25 mouse cellular contexts compared by ENCODE assay signal in genomic region chr2:9792381-9792780, GRCm38 (mm10).
DNase-seq lines count a peak whose midpoint lies in the region; ATAC-seq and TF ChIP-seq lines count a peak whose summit lies in the region.
"Had no signal": no experiment of that assay in that cellular context is flagged by ENCODE, and none has a peak within 500 bp of the region (broad histone marks: within the 10 kb centered on the region; RNA-seq: fewer than 3 reads in every experiment).

No protein-coding gene starts in this region.

- no peak for ATAC-seq in liver, embryonic 11.5 days (replicated peaks; ENCODE audit: low FRiP score)
- no peak for ATAC-seq in liver, postnatal 0 days
- ATAC-seq: activated CD4-positive, CD25-positive, alpha-beta regulatory T cell, adult 4 months; forebrain, embryonic 13.5 days; forebrain, embryonic 15.5 days; forebrain, postnatal 0 days; Patski had no signal

- H3ac ChIP-seq in myocyte (ENCODE audit: control insufficient read depth, insufficient read length): no peak overlapping the region

- no peak for TF ChIP-seq EP300 in liver, postnatal 0 days (IDR thresholded peaks at IDR 0.05; ENCODE audit: low read depth)

- no peaks in the 10 kb centered on the region for H3K79me2 ChIP-seq in myocyte (ENCODE audit: control insufficient read depth, insufficient read depth)

- no peak overlapping the region for H3K27ac ChIP-seq in liver, embryonic 11.5 days (ENCODE audit: low read depth, low read length)
- H3K27ac ChIP-seq in liver, postnatal 0 days (ENCODE audit: low read depth): no peak overlapping the region
- peak overlapping the region; percentile 88 for H3K27ac ChIP-seq in embryonic fibroblast, embryonic 13.5 days (ENCODE audit: insufficient read depth, low read length)
- H3K27ac ChIP-seq: embryonic facial prominence, embryonic 10.5 days; embryonic facial prominence, embryonic 12.5 days; forebrain, embryonic 13.5 days; forebrain, embryonic 15.5 days had no signal

- H3K9me3 ChIP-seq in liver, embryonic 11.5 days (ENCODE audit: control insufficient read depth, low read length): no peaks in the 10 kb centered on the region
- no peaks in the 10 kb centered on the region for H3K9me3 ChIP-seq in liver, postnatal 0 days (ENCODE audit: low read length)
- H3K9me3 ChIP-seq: embryonic facial prominence, embryonic 10.5 days; embryonic facial prominence, embryonic 12.5 days; forebrain, embryonic 13.5 days; forebrain, embryonic 15.5 days had no signal

- H3K4me1 ChIP-seq in liver, embryonic 11.5 days (replicated peaks; ENCODE audit: control insufficient read depth, insufficient read depth, low read length): no peaks in the 10 kb centered on the region
- no peaks in the 10 kb centered on the region for H3K4me1 ChIP-seq in liver, postnatal 0 days (ENCODE audit: insufficient read depth)
- H3K4me1 ChIP-seq in embryonic fibroblast, embryonic 13.5 days (ENCODE audit: control insufficient read depth, insufficient read depth, low read length): peaks cover 11% of the 10 kb centered on the region
- H3K4me1 ChIP-seq: embryonic facial prominence, embryonic 10.5 days; embryonic facial prominence, embryonic 12.5 days had no signal

- H3K36me3 ChIP-seq in liver, embryonic 11.5 days (ENCODE audit: control insufficient read depth, insufficient read depth, low read length): no peaks in the 10 kb centered on the region
- no peaks in the 10 kb centered on the region for H3K36me3 ChIP-seq in liver, postnatal 0 days (replicated peaks; ENCODE audit: insufficient read depth, low read length)
- H3K36me3 ChIP-seq in myocyte (ENCODE audit: control insufficient read depth, insufficient read depth): no peaks in the 10 kb centered on the region
- H3K36me3 ChIP-seq: embryonic facial prominence, embryonic 10.5 days; embryonic facial prominence, embryonic 12.5 days; forebrain, embryonic 15.5 days had no signal

- WGBS in liver, embryonic 11.5 days: 85% methylated on average over 1 of the region's 1 CpGs
- 75% methylated on average over 1 of the region's 1 CpGs for WGBS in liver, postnatal 0 days (ENCODE audit: insufficient replicate concordance)

- no peak overlapping the region for H3K4me3 ChIP-seq in liver, embryonic 11.5 days (ENCODE audit: low read depth, low read length)
- no peak overlapping the region for H3K4me3 ChIP-seq in liver, postnatal 0 days (ENCODE audit: low read depth, low read length)
- no peak overlapping the region for H3K4me3 ChIP-seq in embryonic fibroblast, embryonic 13.5 days (ENCODE audit: insufficient read depth, low read length)
- no peak overlapping the region for H3K4me3 ChIP-seq in myocyte
- H3K4me3 ChIP-seq: embryonic facial prominence, embryonic 10.5 days; embryonic facial prominence, embryonic 12.5 days; erythroblast, embryonic 14.5 days; forebrain, embryonic 13.5 days; forebrain, embryonic 15.5 days had no signal

- no peaks in the 10 kb centered on the region for H3K27me3 ChIP-seq in liver, embryonic 11.5 days (replicated peaks; ENCODE audit: control insufficient read depth, insufficient read depth, low read length)
- H3K27me3 ChIP-seq in liver, postnatal 0 days (ENCODE audit: insufficient read depth, low read length): no peaks in the 10 kb centered on the region
- H3K27me3 ChIP-seq in myocyte (ENCODE audit: control insufficient read depth, insufficient read depth, insufficient read length): no peaks in the 10 kb centered on the region
- H3K27me3 ChIP-seq: embryonic facial prominence, embryonic 12.5 days; forebrain, embryonic 13.5 days; forebrain, embryonic 15.5 days; Patski had no signal

- TF ChIP-seq CTCF in liver, postnatal 0 days (IDR thresholded peaks at IDR 0.05; ENCODE audit: low read depth): no peak
- TF ChIP-seq CTCF in embryonic fibroblast, embryonic 13.5 days (IDR thresholded peaks at IDR 0.05; ENCODE audit: borderline replicate concordance, insufficient read depth, low read length): no peak

- H3K4me2 ChIP-seq in liver, embryonic 11.5 days: no peak overlapping the region
- H3K4me2 ChIP-seq in liver, postnatal 0 days (ENCODE audit: low read depth, low read length): no peak overlapping the region
- H3K4me2 ChIP-seq in myocyte (ENCODE audit: low read depth): peak overlapping the region; percentile 56
- H3K4me2 ChIP-seq: embryonic facial prominence, embryonic 12.5 days; forebrain, embryonic 13.5 days; forebrain, embryonic 15.5 days had no signal

- TF ChIP-seq POLR2A in embryonic fibroblast, embryonic 13.5 days (IDR thresholded peaks at IDR 0.05; ENCODE audit: low read depth, low read length): no peak
- TF ChIP-seq POLR2A in myocyte (IDR thresholded peaks at IDR 0.05; ENCODE audit: insufficient read length, low read depth): no peak

- peak; percentile 2 for DNase-seq in liver, embryonic 11.5 days (ENCODE audit: low spot score)
- DNase-seq in liver, postnatal 0 days: no peak
- DNase-seq in CD4-positive helper T cell, adult 2 months (ENCODE audit: low read depth, low spot score): peak; percentile 10
- no peak for DNase-seq in frontal cortex, postnatal 36 days (ENCODE audit: low spot score in 2 of 2)
- no peak for DNase-seq in thymus, adult 18-20 months
- DNase-seq in retina, embryonic 14.5 days (ENCODE audit: low spot score): no peak
- DNase-seq: adrenal gland, adult 8-10 months; adrenal gland, postnatal 14 days; adrenal gland, postnatal 36 days; B cell, adult 2 months; cerebellum, adult 11-12 months; cerebellum, adult 2 months; cerebellum, adult 9-10 months; cerebellum, postnatal 10 days; cerebellum, postnatal 25 days; forebrain, postnatal 0 days had no signal

- H3K9ac ChIP-seq in liver, embryonic 11.5 days (ENCODE audit: low read depth, low read length): no peak overlapping the region
- H3K9ac ChIP-seq in liver, postnatal 0 days (replicated peaks): no peak overlapping the region
- H3K9ac ChIP-seq: embryonic facial prominence, embryonic 12.5 days; forebrain, embryonic 13.5 days; forebrain, embryonic 15.5 days; forebrain, postnatal 0 days had no signal

TF ChIP-seq in myocyte, 11 proteins besides CTCF, POLR2A, EP300 and RAD21:
- TF ChIP-seq MYOG (IDR thresholded peaks at IDR 0.05; ENCODE audit: control insufficient read depth in 1 of 3, insufficient read depth in 1 of 3, insufficient read length in 2 of 3, low read depth in 2 of 3): no peak
- no peak for TF ChIP-seq USF1 (IDR thresholded peaks at IDR 0.05; ENCODE audit: low read depth)
- TF ChIP-seq E2F4 (IDR thresholded peaks at IDR 0.05; ENCODE audit: insufficient read depth): no peak
- no peak for TF ChIP-seq MAX (IDR thresholded peaks at IDR 0.05; ENCODE audit: low read depth)
- TF ChIP-seq TCF3 (IDR thresholded peaks at IDR 0.05; ENCODE audit: insufficient read length, low read depth): no peak
- TF ChIP-seq REST (IDR thresholded peaks at IDR 0.05; ENCODE audit: insufficient read depth, insufficient read length): no peak
- TF ChIP-seq MYOD1 (IDR thresholded peaks at IDR 0.05; ENCODE audit: control insufficient read depth in 1 of 3, insufficient read length in 2 of 3, low read depth in 2 of 3): no peak
- no peak for TF ChIP-seq SRF (IDR thresholded peaks at IDR 0.05; ENCODE audit: control insufficient read depth, insufficient read length, low read depth)
- TF ChIP-seq CEBPB (IDR thresholded peaks at IDR 0.05; ENCODE audit: insufficient read depth, poor library complexity, severe bottlenecking): no peak
- no peak for TF ChIP-seq TCF12 (IDR thresholded peaks at IDR 0.05; ENCODE audit: insufficient read depth, poor library complexity, severe bottlenecking)
- no peak for TF ChIP-seq POLR2AphosphoS2 (IDR thresholded peaks at IDR 0.05; ENCODE audit: insufficient read length, low read depth)

Comparison
In these comparisons a context has a peak if more than half of its experiments do, and no peak if none do; other contexts are left out.
1. DNase-seq: peak in liver, embryonic 11.5 days (single experiment) and CD4-positive helper T cell, adult 2 months (single experiment); none in liver, postnatal 0 days (single experiment), frontal cortex, postnatal 36 days (0 of 2), thymus, adult 18-20 months (0 of 2) and retina, embryonic 14.5 days (single experiment).